Mouse (Mus musculus): Measurements from ENCODE around the gene Adgrl2. TPM values are rescaled to one million over a fixed set of nuclear protein-coding genes. Genes with fewer than 3 reads are reported as not detected.
A peak's percentile ranks its signal among the peaks of the same experiment; 100 is the strongest.

Gene Adgrl2
- polyA plus RNA-seq, 1 experiment from 2014 or later = 80.2 TPM

DNA sequence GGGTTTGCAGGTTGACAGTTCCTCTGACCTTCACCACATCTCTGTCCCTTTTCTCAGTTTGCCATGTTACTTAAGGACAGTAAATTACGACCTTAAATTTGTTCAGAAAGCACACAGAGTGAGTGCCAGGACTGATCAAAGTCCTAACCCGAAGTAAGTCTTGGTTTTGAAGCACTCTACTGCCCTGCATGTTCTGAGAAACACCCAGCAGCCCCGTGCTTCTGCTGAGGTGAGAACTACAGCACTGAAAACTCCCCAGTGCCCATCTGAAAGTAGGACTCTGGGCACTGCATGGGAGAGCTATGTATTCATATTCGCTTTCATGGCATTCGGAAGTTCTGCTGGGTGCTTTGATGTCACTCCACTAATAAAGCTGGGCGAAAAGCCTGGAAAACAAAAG is 6.0 kb downstream of the Adgrl2 start:
- peaks cover 37% of the 10 kb centered on the region for H3K4me1 ChIP-seq (ENCODE audit: control insufficient read depth, insufficient read depth, low read length)
- DNase-seq (ENCODE audit: low spot score) = no peak
- 38% methylated on average over 6 of the region's 6 CpGs for WGBS
- peak overlapping the region; percentile 38; the same call in 1 of the 2 replicates for H3K9ac ChIP-seq (ENCODE audit: low read depth, low read length)
- peak overlapping the region; percentile 83 for H3K4me2 ChIP-seq (ENCODE audit: low read depth, low read length)
- H3K4me3 ChIP-seq (ENCODE audit: low read depth, low read length) = peak overlapping the region; percentile 97
- no peak for ATAC-seq (ENCODE audit: low read depth)
- no peaks in the 10 kb centered on the region for H3K36me3 ChIP-seq (ENCODE audit: control insufficient read depth, insufficient read depth, low read length)
- no peaks in the 10 kb centered on the region for H3K9me3 ChIP-seq (ENCODE audit: control insufficient read depth, low read length)
- no peak overlapping the region; the same call in 1 of the 2 replicates for H3K27ac ChIP-seq (replicated peaks; ENCODE audit: low read depth, low read length)
- H3K27me3 ChIP-seq (replicated peaks; ENCODE audit: control insufficient read depth, insufficient read depth, low read length) = no peaks in the 10 kb centered on the region

DNA sequence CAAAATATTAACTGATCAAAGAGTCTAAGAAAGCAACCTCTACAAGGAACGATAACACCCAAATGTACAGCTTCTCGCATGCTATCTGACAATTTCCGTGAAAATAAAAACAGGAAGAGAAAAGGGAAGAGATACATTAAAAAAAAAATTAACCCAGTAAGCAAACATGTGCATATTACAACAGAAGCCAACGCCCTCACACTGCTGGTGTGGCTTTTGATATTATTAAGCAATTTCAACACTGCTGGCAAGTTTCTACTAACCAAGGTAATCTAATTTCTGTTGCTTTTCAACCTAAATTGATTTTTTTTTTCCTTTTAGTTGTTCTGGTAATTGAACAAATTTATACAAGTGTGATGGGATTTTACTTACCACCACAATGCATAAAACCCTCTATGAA is 8.0 kb downstream of the Adgrl2 start:
- Histone ChIP-seq H3K4me2 (ENCODE audit: low read depth, low read length) (peak overlapping the region; percentile 83; the same call in 1 of the 2 replicates), H3K36me3 (ENCODE audit: control insufficient read depth, insufficient read depth, low read length) (no peaks in the 10 kb centered on the region), H3K4me3 (ENCODE audit: low read depth, low read length) (no peak overlapping the region), H3K9ac (ENCODE audit: low read depth, low read length) (no peak overlapping the region), H3K9me3 (ENCODE audit: control insufficient read depth, low read length) (no peaks in the 10 kb centered on the region), H3K27ac (replicated peaks; ENCODE audit: low read depth, low read length) (no peak overlapping the region), H3K27me3 (replicated peaks; ENCODE audit: control insufficient read depth, insufficient read depth, low read length) (no peaks in the 10 kb centered on the region), H3K4me1 (ENCODE audit: control insufficient read depth, insufficient read depth, low read length) (peaks cover 50% of the 10 kb centered on the region)
- DNase-seq (ENCODE audit: low spot score) (no peak), ATAC-seq (ENCODE audit: low read depth) (no peak)
- 52% methylated on average over 4 of the region's 4 CpGs for WGBS

DNA sequence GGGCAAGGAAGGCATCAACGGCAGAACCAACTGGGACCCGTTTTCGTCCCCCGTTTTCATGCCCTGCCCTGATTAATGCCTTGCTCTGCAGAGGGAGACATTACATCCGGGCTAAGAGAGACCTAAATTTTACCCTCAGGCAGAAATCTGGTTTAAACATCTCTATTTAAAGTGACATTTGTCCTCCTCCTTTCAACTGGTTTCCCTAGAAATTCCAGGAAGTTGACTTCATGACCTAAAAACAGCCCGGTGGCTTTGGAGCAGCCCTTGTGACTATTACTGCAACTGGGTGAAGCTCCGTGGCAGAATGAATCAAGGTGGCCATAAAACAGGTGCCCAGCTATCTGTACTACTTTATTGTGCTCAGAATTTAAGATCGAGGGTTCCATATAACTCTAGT is 8.6 kb downstream of the Adgrl2 start:
- Histone ChIP-seq H3K4me1 (ENCODE audit: control insufficient read depth, insufficient read depth, low read length) (peaks cover 56% of the 10 kb centered on the region), H3K4me2 (ENCODE audit: low read depth, low read length) (peak overlapping the region; percentile 83), H3K36me3 (ENCODE audit: control insufficient read depth, insufficient read depth, low read length) (no peaks in the 10 kb centered on the region), H3K9ac (ENCODE audit: low read depth, low read length) (no peak overlapping the region), H3K9me3 (ENCODE audit: control insufficient read depth, low read length) (no peaks in the 10 kb centered on the region), H3K27me3 (replicated peaks; ENCODE audit: control insufficient read depth, insufficient read depth, low read length) (no peaks in the 10 kb centered on the region), H3K27ac (replicated peaks; ENCODE audit: low read depth, low read length) (no peak overlapping the region), H3K4me3 (ENCODE audit: low read depth, low read length) (no peak overlapping the region)
- WGBS = 38% methylated on average over 8 of the region's 8 CpGs
- ATAC-seq (ENCODE audit: low read depth) = no peak
- no peak for DNase-seq (ENCODE audit: low spot score)

DNA sequence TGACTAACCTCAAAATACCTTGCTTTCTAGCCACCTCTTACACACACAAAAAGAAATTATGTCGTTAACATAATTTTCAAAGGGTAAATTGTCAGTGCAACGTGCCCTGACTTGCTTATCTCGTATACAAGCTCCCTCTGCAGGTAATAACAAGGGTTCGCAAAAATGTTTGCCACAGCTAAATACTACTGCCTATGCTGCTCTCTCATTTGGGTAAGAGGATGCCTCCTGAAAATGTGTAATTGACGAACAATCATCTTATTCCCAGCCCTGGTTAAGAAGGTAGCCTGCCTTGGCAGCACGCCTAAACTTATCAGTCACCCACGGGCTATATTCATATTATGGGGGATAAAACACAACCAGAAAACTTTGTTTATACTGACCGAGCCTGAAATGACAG is 11.8 kb downstream of the Adgrl2 start:
- Histone ChIP-seq H3K36me3 (ENCODE audit: control insufficient read depth, insufficient read depth, low read length) (no peaks in the 10 kb centered on the region), H3K4me1 (ENCODE audit: control insufficient read depth, insufficient read depth, low read length) (peaks cover 36% of the 10 kb centered on the region), H3K4me3 (ENCODE audit: low read depth, low read length) (no peak overlapping the region), H3K27me3 (replicated peaks; ENCODE audit: control insufficient read depth, insufficient read depth, low read length) (no peaks in the 10 kb centered on the region), H3K27ac (replicated peaks; ENCODE audit: low read depth, low read length) (no peak overlapping the region), H3K4me2 (ENCODE audit: low read depth, low read length) (peak overlapping the region; percentile 38; the same call in 1 of the 2 replicates), H3K9me3 (ENCODE audit: control insufficient read depth, low read length) (no peaks in the 10 kb centered on the region), H3K9ac (ENCODE audit: low read depth, low read length) (no peak overlapping the region)
- WGBS = 48% methylated on average over 8 of the region's 8 CpGs
- DNase-seq (ENCODE audit: low spot score) (peak; percentile 79), ATAC-seq (ENCODE audit: low read depth) (no peak)

DNA sequence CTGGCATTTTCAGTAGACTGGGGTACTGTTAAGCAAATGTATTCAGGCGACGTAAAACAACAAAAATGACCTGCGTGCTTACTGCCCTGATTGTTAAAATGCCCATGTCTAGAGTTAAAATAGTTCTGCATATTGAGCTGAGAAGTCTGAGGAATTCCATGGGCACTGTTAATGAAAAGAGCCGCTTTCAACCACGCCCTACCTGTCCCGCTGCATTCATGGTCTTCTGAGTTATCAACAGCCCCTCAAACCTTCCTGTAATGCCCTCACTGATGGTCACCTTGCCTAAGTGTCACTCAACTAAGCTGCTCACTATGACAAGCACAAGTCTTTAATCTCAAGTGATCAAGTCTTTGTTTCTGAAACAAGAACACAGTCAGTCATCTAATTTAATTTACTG is 12.5 kb downstream of the Adgrl2 start:
- 76% methylated on average over 6 of the region's 6 CpGs for WGBS
- Histone ChIP-seq H3K4me3 (ENCODE audit: low read depth, low read length) (no peak overlapping the region), H3K9ac (ENCODE audit: low read depth, low read length) (no peak overlapping the region), H3K9me3 (ENCODE audit: control insufficient read depth, low read length) (no peaks in the 10 kb centered on the region), H3K27me3 (replicated peaks; ENCODE audit: control insufficient read depth, insufficient read depth, low read length) (no peaks in the 10 kb centered on the region), H3K4me2 (ENCODE audit: low read depth, low read length) (peak overlapping the region; percentile 38), H3K27ac (replicated peaks; ENCODE audit: low read depth, low read length) (no peak overlapping the region), H3K36me3 (ENCODE audit: control insufficient read depth, insufficient read depth, low read length) (no peaks in the 10 kb centered on the region), H3K4me1 (ENCODE audit: control insufficient read depth, insufficient read depth, low read length) (peaks cover 34% of the 10 kb centered on the region)
- DNase-seq (ENCODE audit: low spot score) (no peak), ATAC-seq (ENCODE audit: low read depth) (no peak)

DNA sequence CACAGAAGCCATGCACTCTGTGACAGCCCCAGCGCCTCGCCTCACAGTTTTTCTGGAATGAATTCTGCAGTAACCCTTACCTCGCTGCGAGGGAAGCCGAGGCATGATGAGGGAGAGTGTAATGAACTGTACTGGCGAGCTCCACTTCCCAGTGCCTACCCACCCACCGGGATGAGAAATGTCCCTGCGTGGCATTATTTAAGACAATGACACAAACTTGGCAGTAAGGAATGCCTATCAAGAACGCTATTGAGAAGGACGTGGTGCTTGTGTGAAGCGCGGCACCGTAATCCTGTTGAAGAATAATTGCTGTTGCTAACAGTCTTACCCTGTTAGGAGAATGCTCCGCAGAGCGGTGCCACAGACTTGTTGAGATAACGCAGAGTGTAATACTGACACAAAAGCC is 13.2 kb downstream of the Adgrl2 start:
- H3K27ac ChIP-seq (replicated peaks; ENCODE audit: low read depth, low read length) = no peak overlapping the region
- no peaks in the 10 kb centered on the region for H3K27me3 ChIP-seq (replicated peaks; ENCODE audit: control insufficient read depth, insufficient read depth, low read length)
- ATAC-seq (ENCODE audit: low read depth) (no peak), DNase-seq (ENCODE audit: low spot score) (no peak)
- no peak overlapping the region for H3K4me3 ChIP-seq (ENCODE audit: low read depth, low read length)
- H3K4me1 ChIP-seq (ENCODE audit: control insufficient read depth, insufficient read depth, low read length) = peaks cover 29% of the 10 kb centered on the region
- no peaks in the 10 kb centered on the region for H3K36me3 ChIP-seq (ENCODE audit: control insufficient read depth, insufficient read depth, low read length)
- H3K9ac ChIP-seq (ENCODE audit: low read depth, low read length) = no peak overlapping the region
- H3K9me3 ChIP-seq (ENCODE audit: control insufficient read depth, low read length) = no peaks in the 10 kb centered on the region
- WGBS = 52% methylated on average over 16 of the region's 16 CpGs
- peak overlapping the region; percentile 38 for H3K4me2 ChIP-seq (ENCODE audit: low read depth, low read length)

DNA sequence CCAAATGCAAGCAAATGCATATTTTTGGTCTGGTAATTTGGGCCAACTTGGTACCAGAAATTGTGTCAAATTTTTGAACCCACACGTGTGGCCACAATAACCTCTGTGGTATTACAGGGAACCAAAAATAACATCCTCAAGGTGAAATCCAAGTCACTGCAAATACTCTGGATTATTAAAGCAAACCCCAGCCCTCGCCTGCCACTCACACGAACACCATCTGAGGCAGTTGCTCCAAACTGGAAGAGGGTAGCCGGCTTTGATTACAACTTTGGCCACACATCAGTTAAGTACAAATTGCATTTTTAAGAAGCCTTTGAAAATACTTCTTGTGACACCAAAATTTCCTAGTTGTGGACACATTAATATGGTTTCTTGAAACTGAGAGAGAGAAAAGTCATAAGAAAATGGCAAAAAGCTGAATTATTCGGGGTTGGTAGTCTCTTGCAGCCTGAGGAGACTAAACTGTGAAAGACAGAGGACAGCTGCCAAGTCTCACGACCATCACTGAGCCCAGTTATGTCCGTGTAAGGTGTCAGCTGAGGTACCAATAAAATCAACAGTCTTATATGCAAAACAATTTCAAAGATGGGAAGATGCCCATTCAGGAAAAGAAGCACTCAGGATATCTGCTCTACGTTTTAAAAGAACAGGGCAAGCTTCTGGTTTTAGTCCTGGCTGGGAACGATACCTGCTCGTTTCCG is 18.3 kb downstream of the Adgrl2 start:
- Histone ChIP-seq H3K27ac (replicated peaks; ENCODE audit: low read depth, low read length) (no peak overlapping the region), H3K4me1 (ENCODE audit: control insufficient read depth, insufficient read depth, low read length) (peaks cover 23% of the 10 kb centered on the region), H3K4me2 (ENCODE audit: low read depth, low read length) (no peak overlapping the region), H3K9me3 (ENCODE audit: control insufficient read depth, low read length) (no peaks in the 10 kb centered on the region), H3K36me3 (ENCODE audit: control insufficient read depth, insufficient read depth, low read length) (no peaks in the 10 kb centered on the region), H3K27me3 (replicated peaks; ENCODE audit: control insufficient read depth, insufficient read depth, low read length) (no peaks in the 10 kb centered on the region), H3K9ac (ENCODE audit: low read depth, low read length) (no peak overlapping the region), H3K4me3 (ENCODE audit: low read depth, low read length) (no peak overlapping the region)
- ATAC-seq (ENCODE audit: low read depth) (no peak), DNase-seq (ENCODE audit: low spot score) (peak; percentile 51)
- WGBS = 63% methylated on average over 11 of the region's 11 CpGs

DNA sequence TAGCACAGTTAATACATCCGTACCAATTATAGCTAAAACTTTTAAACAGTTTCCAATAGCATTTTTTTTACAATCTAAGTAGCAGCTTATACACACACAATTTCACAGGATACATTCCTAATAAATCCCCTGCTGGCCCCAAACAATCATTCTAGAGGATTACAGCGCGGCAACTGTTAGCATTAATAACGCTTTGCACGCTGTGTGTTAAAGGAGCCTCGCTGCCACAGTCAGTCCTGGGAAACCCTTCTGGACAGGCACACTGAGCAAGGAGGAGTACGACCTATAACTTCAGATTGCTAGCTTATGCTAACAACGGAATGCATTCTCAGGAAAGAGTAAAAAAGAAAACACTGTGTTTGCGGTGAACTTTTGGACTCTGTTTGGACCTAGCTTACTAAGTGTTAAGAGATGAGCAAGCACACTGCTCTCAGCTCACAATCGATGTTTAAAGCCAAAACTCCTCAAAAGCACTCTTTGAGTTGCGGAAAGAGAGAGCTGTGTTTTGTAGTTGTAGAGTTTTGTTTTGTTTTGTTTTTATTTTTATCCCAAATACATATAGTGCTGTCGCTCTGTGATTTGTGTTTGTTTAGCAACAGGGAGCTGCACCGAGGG is 25.3 kb downstream of the Adgrl2 start:
- Histone ChIP-seq H3K27ac (replicated peaks; ENCODE audit: low read depth, low read length) (no peak overlapping the region), H3K4me3 (ENCODE audit: low read depth, low read length) (no peak overlapping the region), H3K36me3 (ENCODE audit: control insufficient read depth, insufficient read depth, low read length) (no peaks in the 10 kb centered on the region), H3K4me1 (ENCODE audit: control insufficient read depth, insufficient read depth, low read length) (peaks cover 15% of the 10 kb centered on the region), H3K9ac (ENCODE audit: low read depth, low read length) (no peak overlapping the region), H3K4me2 (ENCODE audit: low read depth, low read length) (no peak overlapping the region), H3K9me3 (ENCODE audit: control insufficient read depth, low read length) (no peaks in the 10 kb centered on the region), H3K27me3 (replicated peaks; ENCODE audit: control insufficient read depth, insufficient read depth, low read length) (no peaks in the 10 kb centered on the region)
- DNase-seq (ENCODE audit: low spot score) (peak; percentile 61), ATAC-seq (ENCODE audit: low read depth) (peak; percentile 54; the same call in 1 of the 2 replicates)
- 71% methylated on average over 13 of the region's 13 CpGs for WGBS

Data from embryonic facial prominence, embryonic 14.5 days (tissue).